Mouse (Mus musculus) adrenal gland, postnatal 25 days (tissue): ENCODE measurements around the gene Usp17le. TPM values are rescaled to one million over a fixed set of nuclear protein-coding genes. Genes with fewer than 3 reads are reported as not detected.
"Not testable (repeated sequence)": the region's sequence is repeated elsewhere in the genome, so short reads cannot be mapped to it uniquely, and the experiment has no call there.

Experiments used
- DNase-seq: peaks from one replicate; pipeline ENCODE4 v3.0.0; 2021; ENCODE audit warnings: mixed read lengths
- long read RNA-seq: library from polyadenylated mRNA; stranded (forward); transcript quantifications from one replicate; pipeline ENCODE4 v2.0.0, GENCODE M21; 2021
- total RNA-seq: library from RNA; stranded (reverse); gene quantifications from 2 replicates; pipeline ENCODE4 v1.2.3, GENCODE M21; 2021

The Usp17le gene
- not detected in 2 replicates for total RNA-seq
- long read RNA-seq, result 0 reads

- DNase-seq, result not testable (repeated sequence)
These were observed at the start of gene Usp17le for GRCm38 (mm10) chr7:104777370-104777769. Gene Usp17le, minus strand, starts transcription at chr7:104777470.

GRCm38 (mm10) chr7:104810335-104810734, 33.1 kb upstream of the Usp17le start:
- not testable (repeated sequence) for DNase-seq

GRCm38 (mm10) chr7:104790796-104791195, 13.5 kb upstream of the Usp17le start:
- DNase-seq, result no peak

Other genes starting within 250 kb of the Usp17le start
- not detected in 2 replicates for gene Olfr651, start 227.3 kb downstream of the Usp17le start, total RNA-seq
- gene Olfr652, start 216.6 kb downstream of the Usp17le start, total RNA-seq, result not detected in 2 replicates
- gene Olfr653, start 200.2 kb downstream of the Usp17le start, total RNA-seq, result not detected in 2 replicates
- gene Olfr654, start 190.4 kb downstream of the Usp17le start, total RNA-seq, result not detected in 2 replicates
- not detected in 2 replicates for gene Olfr655, start 175.7 kb downstream of the Usp17le start, total RNA-seq
- gene Olfr656, start 163.5 kb downstream of the Usp17le start, total RNA-seq, result not detected in 2 replicates
- gene Olfr657, start 152.7 kb downstream of the Usp17le start, total RNA-seq, result not detected in 2 replicates
- gene Olfr658, start 130.2 kb downstream of the Usp17le start, total RNA-seq, result not detected in 2 replicates
- not detected in 2 replicates for gene Olfr659, start 110.7 kb downstream of the Usp17le start, total RNA-seq
- gene Olfr661, start 91.0 kb downstream of the Usp17le start, total RNA-seq, result not detected in 2 replicates
- gene Usp17lb, start 65.1 kb upstream of the Usp17le start, total RNA-seq, result 0.43 TPM in 1 of 2 replicates, not detected in the other
- not detected in 2 replicates for gene Usp17la, start 79.5 kb upstream of the Usp17le start, total RNA-seq
- gene Olfr665, start 100.6 kb upstream of the Usp17le start, total RNA-seq, result not detected in 2 replicates
- not detected in 2 replicates for gene Olfr666, start 118.5 kb upstream of the Usp17le start, total RNA-seq
- gene Olfr667, start 144.0 kb upstream of the Usp17le start, total RNA-seq, result not detected in 2 replicates
- not detected in 2 replicates for gene Olfr668, start 150.6 kb upstream of the Usp17le start, total RNA-seq
- gene Olfr669, start 156.8 kb upstream of the Usp17le start, total RNA-seq, result not detected in 2 replicates
- gene Olfr670, start 185.2 kb upstream of the Usp17le start, total RNA-seq, result not detected in 2 replicates
- not detected in 2 replicates for gene Olfr671, start 201.7 kb upstream of the Usp17le start, total RNA-seq
- gene Olfr672, start 224.6 kb upstream of the Usp17le start, total RNA-seq, result not detected in 2 replicates